Mouse (Mus musculus): ENCODE data around the gene Fam120a. TPM values are rescaled to one million over a fixed set of nuclear protein-coding genes. Genes with fewer than 3 reads are reported as not detected.

The Fam120a gene
- polyA plus RNA-seq, 1 experiment = 63.0 TPM

DNA sequence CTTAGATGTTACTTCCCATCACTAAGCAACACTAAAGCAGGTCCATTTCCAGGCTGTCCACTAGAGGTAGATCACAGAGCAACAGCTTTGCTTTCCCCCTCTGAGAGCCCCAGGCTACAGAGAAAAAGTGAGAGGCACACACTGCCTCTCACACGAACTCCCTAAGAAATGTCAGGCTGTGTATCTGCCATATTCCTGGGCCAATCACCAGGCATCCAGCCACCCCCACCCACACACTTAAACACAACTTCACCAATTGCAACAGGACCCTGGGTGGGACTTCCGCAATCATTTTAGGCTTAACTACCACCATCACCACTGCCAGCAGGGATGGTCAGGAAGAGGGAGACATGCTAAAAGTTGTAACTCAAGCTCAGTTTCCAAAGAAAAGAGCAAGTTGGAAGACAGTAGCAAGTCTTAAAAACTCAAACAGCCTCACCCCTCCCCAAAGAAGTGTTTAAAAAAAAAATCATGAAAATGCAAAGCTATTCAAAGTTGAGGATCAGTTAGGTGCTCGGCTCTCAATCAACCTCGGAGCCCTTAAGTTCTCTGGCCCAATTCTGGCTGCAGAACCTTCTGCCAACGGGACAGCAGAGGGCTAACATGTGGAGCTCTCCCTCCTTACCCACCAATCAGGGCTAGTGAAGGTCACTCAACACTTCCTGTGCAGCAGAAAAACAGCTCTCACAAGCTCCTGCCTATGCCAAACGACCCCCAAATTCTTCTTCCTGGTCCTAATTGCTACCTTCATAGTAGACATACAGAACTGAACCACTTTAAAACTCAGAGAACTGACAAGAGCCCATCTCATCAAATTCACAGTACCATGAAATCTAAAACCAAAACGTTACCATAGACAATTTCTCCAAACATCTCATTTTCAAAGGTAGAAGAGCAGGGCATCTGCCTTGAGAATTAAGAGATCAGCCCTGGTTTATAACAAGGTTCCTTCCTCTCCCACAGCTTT, 2.0 kb downstream of the Fam120a start:
- peak; percentile 93 for DNase-seq (ENCODE audit: low read depth)
- peak; percentile 43; the same call in 1 of the 2 replicates for TF ChIP-seq CTCF (IDR thresholded peaks at IDR 0.05; ENCODE audit: borderline replicate concordance, extremely low read depth, insufficient read depth, insufficient read length)
- no peak for TF ChIP-seq POLR2A (IDR thresholded peaks at IDR 0.05; ENCODE audit: borderline replicate concordance, extremely low read depth, insufficient read depth, insufficient read length, poor library complexity, severe bottlenecking)

GRCm38 (mm10) chr13:48964850-48965249, 3.0 kb downstream of the Fam120a start:
- TF ChIP-seq POLR2A (IDR thresholded peaks at IDR 0.05; ENCODE audit: borderline replicate concordance, extremely low read depth, insufficient read depth, insufficient read length, poor library complexity, severe bottlenecking) (no peak), CTCF (IDR thresholded peaks at IDR 0.05; ENCODE audit: borderline replicate concordance, extremely low read depth, insufficient read depth, insufficient read length) (no peak)
- DNase-seq (ENCODE audit: low read depth) = no peak

- no peak for DNase-seq (ENCODE audit: low read depth)
- no peak for TF ChIP-seq CTCF (IDR thresholded peaks at IDR 0.05; ENCODE audit: borderline replicate concordance, extremely low read depth, insufficient read depth, insufficient read length)
- TF ChIP-seq POLR2A (IDR thresholded peaks at IDR 0.05; ENCODE audit: borderline replicate concordance, extremely low read depth, insufficient read depth, insufficient read length, poor library complexity, severe bottlenecking) = no peak
Observed at GRCm38 (mm10) chr13:48963111-48963510, 4.7 kb downstream of the Fam120a start.

- no peak for TF ChIP-seq CTCF (IDR thresholded peaks at IDR 0.05; ENCODE audit: borderline replicate concordance, extremely low read depth, insufficient read depth, insufficient read length)
- no peak for TF ChIP-seq POLR2A (IDR thresholded peaks at IDR 0.05; ENCODE audit: borderline replicate concordance, extremely low read depth, insufficient read depth, insufficient read length, poor library complexity, severe bottlenecking)
- DNase-seq (ENCODE audit: low read depth) = no peak
Observed at GRCm38 (mm10) chr13:48962519-48962918, 5.3 kb downstream of the Fam120a start.

DNA sequence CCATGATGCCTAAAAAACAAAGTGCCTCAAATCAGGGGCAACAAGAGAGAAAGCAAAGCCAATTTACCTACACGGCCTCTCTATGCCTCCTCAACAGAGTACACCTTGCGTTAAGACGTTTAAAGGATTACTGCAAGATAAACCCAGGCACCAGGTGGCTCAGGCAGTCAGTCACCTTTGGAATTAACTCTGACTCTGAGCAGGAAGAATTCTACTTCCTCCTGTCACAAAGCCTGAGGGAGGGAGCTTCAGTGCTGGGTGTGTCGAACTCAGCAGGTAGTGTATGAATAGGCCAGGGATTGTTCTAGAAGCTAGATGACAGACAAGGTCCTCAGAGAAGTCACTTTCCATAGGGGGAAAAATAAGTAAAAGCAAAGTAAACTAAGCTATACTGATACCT, 9.2 kb downstream of the Fam120a start:
- TF ChIP-seq POLR2A (IDR thresholded peaks at IDR 0.05; ENCODE audit: borderline replicate concordance, extremely low read depth, insufficient read depth, insufficient read length, poor library complexity, severe bottlenecking) (no peak), CTCF (IDR thresholded peaks at IDR 0.05; ENCODE audit: borderline replicate concordance, extremely low read depth, insufficient read depth, insufficient read length) (no peak)
- no peak for DNase-seq (ENCODE audit: low read depth)

DNA sequence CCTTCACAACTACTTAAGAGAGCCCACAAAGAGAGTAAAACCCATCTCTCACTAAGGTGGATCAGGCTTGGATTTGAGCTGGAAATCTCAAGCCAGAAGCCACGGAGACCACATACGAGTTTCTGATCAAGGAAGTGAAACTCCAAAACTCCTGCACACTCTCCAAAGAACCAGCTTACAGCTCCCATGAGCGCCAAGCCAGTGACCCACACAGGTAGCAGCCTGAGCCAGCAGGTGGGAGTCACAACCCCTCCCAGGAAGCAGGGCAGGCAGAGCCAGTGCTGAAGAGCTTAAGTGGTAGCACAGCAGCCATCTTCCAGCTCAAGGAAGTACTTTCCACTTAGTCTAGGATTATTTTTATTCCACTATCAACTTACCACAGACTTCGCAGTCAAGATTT, 13.0 kb downstream of the Fam120a start:
- no peak for TF ChIP-seq POLR2A (IDR thresholded peaks at IDR 0.05; ENCODE audit: borderline replicate concordance, extremely low read depth, insufficient read depth, insufficient read length, poor library complexity, severe bottlenecking)
- no peak for TF ChIP-seq CTCF (IDR thresholded peaks at IDR 0.05; ENCODE audit: borderline replicate concordance, extremely low read depth, insufficient read depth, insufficient read length)
- DNase-seq (ENCODE audit: low read depth) = no peak

DNA sequence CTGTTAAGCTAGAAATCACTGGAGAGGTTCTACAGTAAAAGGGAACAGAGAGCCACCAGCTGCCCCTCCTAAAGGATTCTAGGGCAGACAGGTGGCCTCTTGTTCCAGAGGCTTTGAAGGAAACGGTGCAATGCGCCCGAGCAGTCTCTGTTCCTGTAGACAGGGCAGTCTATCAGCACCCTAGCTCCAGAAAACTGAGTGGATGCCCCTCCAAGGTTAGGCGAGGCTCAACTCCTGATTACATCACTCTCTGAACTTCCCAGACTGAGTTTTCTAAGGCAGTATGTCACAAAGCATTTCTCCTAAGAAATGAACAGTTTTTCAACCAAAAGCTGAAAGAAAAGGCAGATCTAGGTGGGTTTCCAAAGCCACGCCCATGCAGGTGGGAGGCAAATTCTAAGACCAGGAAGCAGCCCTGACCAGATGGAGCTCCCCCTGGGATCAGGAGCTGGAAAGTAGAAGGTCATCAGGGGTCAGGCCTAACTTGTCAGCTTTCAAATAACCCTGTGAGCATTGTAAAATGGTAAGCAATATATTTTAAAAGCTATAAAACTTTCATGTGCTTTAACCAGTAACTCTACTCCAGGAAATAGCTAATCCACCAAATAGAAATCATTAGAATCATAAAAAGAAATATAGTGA, 17.1 kb downstream of the Fam120a start:
- DNase-seq (ENCODE audit: low read depth) = no peak
- TF ChIP-seq POLR2A (IDR thresholded peaks at IDR 0.05; ENCODE audit: borderline replicate concordance, extremely low read depth, insufficient read depth, insufficient read length, poor library complexity, severe bottlenecking) = no peak
- TF ChIP-seq CTCF (IDR thresholded peaks at IDR 0.05; ENCODE audit: borderline replicate concordance, extremely low read depth, insufficient read depth, insufficient read length) = no peak

GRCm38 (mm10) chr13:48948951-48949350, 18.9 kb downstream of the Fam120a start:
- DNase-seq (ENCODE audit: low read depth) = no peak
- TF ChIP-seq CTCF (IDR thresholded peaks at IDR 0.05; ENCODE audit: borderline replicate concordance, extremely low read depth, insufficient read depth, insufficient read length) (no peak), POLR2A (IDR thresholded peaks at IDR 0.05; ENCODE audit: borderline replicate concordance, extremely low read depth, insufficient read depth, insufficient read length, poor library complexity, severe bottlenecking) (no peak)

DNA sequence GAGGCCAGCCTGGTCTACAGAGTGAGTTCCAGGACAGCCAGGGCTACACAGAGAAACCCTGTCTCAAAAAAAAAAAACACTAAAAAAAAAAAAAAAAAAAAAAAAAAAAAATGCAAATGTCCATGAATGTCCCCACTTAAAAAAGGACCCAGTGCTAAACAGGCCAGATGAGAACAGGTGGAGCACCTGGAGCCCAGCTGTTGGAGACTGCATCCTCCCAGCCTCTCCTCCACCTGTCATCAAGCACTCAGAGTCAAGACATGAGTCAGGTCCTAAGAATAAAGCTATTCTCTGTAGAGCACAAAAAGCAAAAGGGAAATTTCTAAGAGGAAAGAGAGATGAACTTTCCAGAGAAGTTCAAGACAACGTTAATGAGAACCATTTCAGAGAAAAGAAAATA, 23.2 kb downstream of the Fam120a start:
- no peak for DNase-seq (ENCODE audit: low read depth)
- no peak for TF ChIP-seq POLR2A (IDR thresholded peaks at IDR 0.05; ENCODE audit: borderline replicate concordance, extremely low read depth, insufficient read depth, insufficient read length, poor library complexity, severe bottlenecking)

- DNase-seq (ENCODE audit: low read depth) = no peak
- TF ChIP-seq CTCF (IDR thresholded peaks at IDR 0.05; ENCODE audit: borderline replicate concordance, extremely low read depth, insufficient read depth, insufficient read length) (no peak), POLR2A (IDR thresholded peaks at IDR 0.05; ENCODE audit: borderline replicate concordance, extremely low read depth, insufficient read depth, insufficient read length, poor library complexity, severe bottlenecking) (no peak)
Observed at GRCm38 (mm10) chr13:48942471-48942870, 25.3 kb downstream of the Fam120a start.

DNA sequence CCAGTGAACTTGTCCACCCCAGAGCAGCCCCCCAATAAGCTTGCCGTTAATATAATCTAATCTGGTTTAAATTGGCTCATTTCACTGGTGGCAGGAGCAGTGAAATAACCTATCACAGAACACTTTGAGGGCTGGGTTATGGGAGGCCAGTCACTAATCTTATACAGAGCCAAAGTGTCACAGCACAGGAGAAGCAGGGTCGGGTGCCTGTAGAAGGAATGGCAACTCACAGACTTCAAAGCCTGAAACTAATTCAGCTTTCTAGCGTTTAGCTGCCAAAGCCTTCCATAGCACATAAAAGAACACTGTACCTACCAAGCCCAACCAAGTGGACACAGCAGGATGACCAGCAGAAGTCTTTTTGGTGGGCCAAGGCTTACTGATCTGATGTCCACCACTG, 26.0 kb downstream of the Fam120a start:
- no peak for TF ChIP-seq CTCF (IDR thresholded peaks at IDR 0.05; ENCODE audit: borderline replicate concordance, extremely low read depth, insufficient read depth, insufficient read length)
- TF ChIP-seq POLR2A (IDR thresholded peaks at IDR 0.05; ENCODE audit: borderline replicate concordance, extremely low read depth, insufficient read depth, insufficient read length, poor library complexity, severe bottlenecking) = no peak
- no peak for DNase-seq (ENCODE audit: low read depth)

Measured in brain, embryonic 14.5 days (tissue).